In genomic region chr14:27123543-27123942, GRCm38 (mm10) we compare ENCODE assay signal across 10 mouse cellular contexts. TPM values are rescaled to one million over a fixed set of nuclear protein-coding genes. Genes with fewer than 3 reads are reported as not detected.
A peak's percentile ranks its signal among the peaks of the same experiment; 100 is the strongest.
DNase-seq lines count a peak whose midpoint lies in the region; ATAC-seq lines count a peak whose summit lies in the region.
"Had no signal": no experiment of that assay in that cellular context is flagged by ENCODE, and none has a peak within 500 bp of the region (broad histone marks: within the 10 kb centered on the region; RNA-seq: fewer than 3 reads in every experiment).

No protein-coding gene starts in this region.

- H3K36me3 ChIP-seq in hindbrain, embryonic 10.5 days, result no peaks in the 10 kb centered on the region
- H3K36me3 ChIP-seq in intestine, embryonic 16.5 days (ENCODE audit: control insufficient read depth, insufficient read depth, low read length), result no peaks in the 10 kb centered on the region

- DNase-seq in gastrocnemius, postnatal 25 days, result peak; percentile 55
- no peak for DNase-seq in gastrocnemius, postnatal 10 days
- DNase-seq in A20 (ENCODE audit: low read depth, low spot score), result peak; percentile 62
- DNase-seq in hindbrain, embryonic 10.5 days (ENCODE audit: low spot score), result no peak
- DNase-seq in spleen, postnatal 10 days (ENCODE audit: low spot score in 2 of 2), result no peak
- DNase-seq: thymus, postnatal 25 days had no signal

- 46% methylated on average over 8 of the region's 8 CpGs for WGBS in hindbrain, embryonic 10.5 days
- 55% methylated on average over 8 of the region's 8 CpGs for WGBS in intestine, embryonic 16.5 days

- no peak overlapping the region for H3K4me2 ChIP-seq in intestine, embryonic 16.5 days (ENCODE audit: low read depth, low read length)
- H3K4me2 ChIP-seq: forebrain, embryonic 13.5 days had no signal

- H3K27ac ChIP-seq in hindbrain, embryonic 10.5 days, result no peak overlapping the region
- H3K27ac ChIP-seq in intestine, embryonic 16.5 days (ENCODE audit: low read length), result no peak overlapping the region
- H3K27ac ChIP-seq: forebrain, embryonic 13.5 days had no signal

- H3K9me3 ChIP-seq in hindbrain, embryonic 10.5 days, result no peaks in the 10 kb centered on the region
- no peaks in the 10 kb centered on the region for H3K9me3 ChIP-seq in intestine, embryonic 16.5 days (ENCODE audit: control insufficient read depth, low read length)
- H3K9me3 ChIP-seq: forebrain, embryonic 13.5 days had no signal

- no peak overlapping the region for H3K4me3 ChIP-seq in hindbrain, embryonic 10.5 days
- no peak overlapping the region for H3K4me3 ChIP-seq in intestine, embryonic 16.5 days (ENCODE audit: low read length)
- H3K4me3 ChIP-seq: forebrain, embryonic 13.5 days had no signal

- ATAC-seq in common myeloid progenitor, adult 5-6 weeks (replicated peaks; ENCODE audit: low read depth, poor library complexity, severe bottlenecking), result peak; percentile 90
- peak; percentile 65 to 67 for ATAC-seq in hematopoietic stem cell, adult 5-6 weeks (replicated peaks in 1 of 2; ENCODE audit: insufficient read depth in 1 of 2, low FRiP score in 2 of 2, low TSS enrichment in 1 of 2, low read depth in 1 of 2, poor library complexity in 2 of 2, severe bottlenecking in 2 of 2)
- ATAC-seq in intestine, embryonic 16.5 days, result no peak
- ATAC-seq: forebrain, embryonic 13.5 days had no signal

- H3K4me1 ChIP-seq in hindbrain, embryonic 10.5 days (replicated peaks), result 0 out of 2 replicates have a peak, but pooled peaks cover 5% of the 10 kb centered on the region
- H3K4me1 ChIP-seq in intestine, embryonic 16.5 days (ENCODE audit: control insufficient read depth, insufficient read depth, low read length), result peaks cover 5% of the 10 kb centered on the region
- H3K4me1 ChIP-seq: forebrain, embryonic 13.5 days had no signal

- no peak overlapping the region for H3K9ac ChIP-seq in intestine, embryonic 16.5 days (ENCODE audit: low read depth, low read length)
- H3K9ac ChIP-seq: forebrain, embryonic 13.5 days had no signal

- H3K27me3 ChIP-seq in hindbrain, embryonic 10.5 days (ENCODE audit: insufficient read depth, poor library complexity, severe bottlenecking), result peaks cover 4% of the 10 kb centered on the region; the same call in 1 of the 2 replicates
- no peaks in the 10 kb centered on the region for H3K27me3 ChIP-seq in intestine, embryonic 16.5 days (replicated peaks; ENCODE audit: control insufficient read depth, insufficient read depth, low read length)

RNA-seq across cellular contexts. Expression of gene Arhgef3, which starts 8.8 kb away (rescaled TPM):
- 10 to 100 TPM in 1 of 2 experiments, 1 to 10 TPM in 1; 8.1 to 10.9 TPM for total RNA-seq in gastrocnemius, postnatal 25 days (2021)
- total RNA-seq in gastrocnemius, postnatal 10 days (2021), result 10 to 100 TPM; 15.6 to 18.1 TPM
- total RNA-seq in common myeloid progenitor, adult 5-6 weeks (2017), result 23.1 and 24.1 TPM in 2 replicates
- 43.4 and 71.1 TPM in 2 replicates for total RNA-seq in hematopoietic stem cell, adult 5-6 weeks (2017)
- 2.5 and 3.6 TPM in 2 replicates for polyA plus RNA-seq in hindbrain, embryonic 10.5 days (2016; fragmentation: Nextera tagmentation; extraction: Ambion mirVana)
- 12.0 and 13.0 TPM in 2 replicates for polyA plus RNA-seq in intestine, embryonic 16.5 days (2015; fragmentation: Nextera tagmentation; extraction: Ambion mirVana)

Comparison
In these comparisons a context has a peak if more than half of its experiments do, and no peak if none do; other contexts are left out.
1. DNase-seq: peak in gastrocnemius, postnatal 25 days (single experiment) and A20 (single experiment); none in gastrocnemius, postnatal 10 days (single experiment), hindbrain, embryonic 10.5 days (single experiment) and spleen, postnatal 10 days (0 of 2).